Comparison of ENCODE assay signal across 10 mouse cellular contexts in the genomic region with DNA sequence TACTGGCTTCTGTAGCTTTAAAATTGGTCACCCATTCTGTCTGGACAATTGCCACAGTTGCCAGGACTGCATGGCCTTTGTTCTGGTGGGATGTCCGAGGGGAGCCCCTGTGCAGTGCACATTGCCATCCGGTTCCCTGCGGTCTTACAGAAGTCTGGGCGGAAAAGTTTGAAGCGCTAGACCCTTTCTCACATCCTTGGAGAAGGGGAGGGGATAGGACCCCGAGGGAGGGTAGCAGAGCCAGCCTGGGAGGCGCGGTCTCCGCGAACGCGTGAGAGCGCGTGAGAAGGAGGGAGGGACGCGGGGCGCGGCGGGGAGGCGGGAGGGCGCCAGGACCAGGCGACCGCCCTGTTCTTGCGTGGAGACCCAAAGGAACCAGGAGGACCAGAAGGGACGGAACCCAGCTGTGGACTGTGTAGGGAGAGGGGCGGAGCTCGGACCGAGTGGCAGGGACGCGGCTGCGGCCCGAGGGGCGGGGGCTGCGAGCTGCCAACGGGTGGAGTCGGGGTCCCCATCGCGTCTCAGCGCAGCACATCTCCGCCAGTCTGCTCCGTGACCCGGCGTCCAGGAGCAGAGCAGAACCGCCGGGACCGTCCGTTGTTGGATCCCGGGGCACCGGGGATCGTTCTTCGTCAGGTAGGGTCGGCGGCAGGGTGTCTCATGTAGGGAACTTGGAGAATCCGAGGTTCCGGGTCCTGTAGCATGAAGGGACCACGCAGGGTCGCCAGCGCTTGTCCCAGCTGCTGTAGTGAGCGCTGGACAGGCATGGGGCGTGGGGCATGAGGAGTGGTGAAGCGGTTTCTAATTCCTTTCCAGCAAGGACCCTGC. TPM values are rescaled to one million over a fixed set of nuclear protein-coding genes. Genes with fewer than 3 reads are reported as not detected.
DNase-seq lines count a peak whose midpoint lies in the region; ATAC-seq and TF ChIP-seq lines count a peak whose summit lies in the region.
"Had no signal": no experiment of that assay in that cellular context is flagged by ENCODE, and none has a peak within 500 bp of the region (broad histone marks: within the 10 kb centered on the region; RNA-seq: fewer than 3 reads in every experiment).

A gene (plus strand): TSS at position 301 of the 828 bp plus-strand sequence.

- under 1% methylated on average over 54 of the region's 61 CpGs for WGBS in embryonic facial prominence, embryonic 15.5 days
- 2% methylated on average over 57 of the region's 61 CpGs for WGBS in intestine, embryonic 15.5 days
- under 1% methylated on average over 60 of the region's 61 CpGs for WGBS in lung, embryonic 16.5 days
- under 1% methylated on average over 61 of the region's 61 CpGs for WGBS in stomach, embryonic 16.5 days

- no peak within 1 kb of the TSS for H3K27ac ChIP-seq in gastrocnemius, adult 2 months
- no peak within 1 kb of the TSS for H3K27ac ChIP-seq in ES-Bruce4 (ENCODE audit: insufficient read depth, low read length)
- H3K27ac ChIP-seq in embryonic facial prominence, embryonic 15.5 days (replicated peaks): no peak within 1 kb of the TSS
- H3K27ac ChIP-seq in intestine, embryonic 15.5 days: no peak within 1 kb of the TSS
- H3K27ac ChIP-seq in lung, embryonic 16.5 days (ENCODE audit: low read length): no peak within 1 kb of the TSS
- no peak within 1 kb of the TSS for H3K27ac ChIP-seq in stomach, embryonic 16.5 days (ENCODE audit: low read length)

- H3K4me1 ChIP-seq in ES-Bruce4 (ENCODE audit: control insufficient read depth, insufficient read depth, low read length): no peaks in the 10 kb centered on the region
- no peaks in the 10 kb centered on the region; the same call in 1 of the 2 replicates for H3K4me1 ChIP-seq in embryonic facial prominence, embryonic 15.5 days
- H3K4me1 ChIP-seq in intestine, embryonic 15.5 days (replicated peaks): 0 out of 2 replicates have a peak, but pooled peaks cover 7% of the 10 kb centered on the region
- H3K4me1 ChIP-seq in lung, embryonic 16.5 days (replicated peaks; ENCODE audit: control insufficient read depth, insufficient read depth, low read length): no peaks in the 10 kb centered on the region
- H3K4me1 ChIP-seq in stomach, embryonic 16.5 days (ENCODE audit: control insufficient read depth, insufficient read depth, low read length): peaks cover 4% of the 10 kb centered on the region; the same call in 1 of the 2 replicates
- H3K4me1 ChIP-seq: megakaryocyte, embryonic 14.5 days had no signal

- no peak for TF ChIP-seq EP300 in ES-Bruce4 (IDR thresholded peaks at IDR 0.05; ENCODE audit: insufficient read depth, low read depth, low read length)

- peak within 1 kb of the TSS; percentile 33 for H3K9ac ChIP-seq in ES-Bruce4 (ENCODE audit: low read depth, poor library complexity, severe bottlenecking)
- peak within 1 kb of the TSS; percentile 23; the same call in 1 of the 2 replicates for H3K9ac ChIP-seq in embryonic facial prominence, embryonic 15.5 days
- peak within 1 kb of the TSS; percentile 47 for H3K9ac ChIP-seq in intestine, embryonic 15.5 days
- peak within 1 kb of the TSS; percentile 61 for H3K9ac ChIP-seq in lung, embryonic 16.5 days (ENCODE audit: low read length)
- peak within 1 kb of the TSS; percentile 70 for H3K9ac ChIP-seq in stomach, embryonic 16.5 days (ENCODE audit: low read length)

- H3K4me3 ChIP-seq in gastrocnemius, adult 2 months: peak within 1 kb of the TSS; percentile 68
- H3K4me3 ChIP-seq in ES-Bruce4 (ENCODE audit: low read depth, low read length): peak within 1 kb of the TSS; percentile 68
- H3K4me3 ChIP-seq in embryonic facial prominence, embryonic 15.5 days (replicated peaks): peak within 1 kb of the TSS; percentile 56
- peak within 1 kb of the TSS; percentile 53 for H3K4me3 ChIP-seq in intestine, embryonic 15.5 days (replicated peaks)
- peak within 1 kb of the TSS; percentile 59 for H3K4me3 ChIP-seq in lung, embryonic 16.5 days (ENCODE audit: low read length)
- H3K4me3 ChIP-seq in stomach, embryonic 16.5 days (replicated peaks; ENCODE audit: low read length): peak within 1 kb of the TSS; percentile 57
- H3K4me3 ChIP-seq: megakaryocyte, embryonic 14.5 days had no signal

- intact Hi-C loops in gastrocnemius, adult 2 months (cut with DNase I): no loop called here
- intact Hi-C loops in gastrocnemius, postnatal 36 days (cut with DNase I): no loop called here

- H3K27me3 ChIP-seq in ES-Bruce4 (ENCODE audit: control insufficient read depth, insufficient read depth, low read length, poor library complexity, severe bottlenecking): peaks cover 4% of the 10 kb centered on the region; the same call in 1 of the 2 replicates
- peaks cover 18% of the 10 kb centered on the region for H3K27me3 ChIP-seq in embryonic facial prominence, embryonic 15.5 days
- H3K27me3 ChIP-seq in intestine, embryonic 15.5 days (replicated peaks): peaks cover 25% of the 10 kb centered on the region
- H3K27me3 ChIP-seq in lung, embryonic 16.5 days (ENCODE audit: control insufficient read depth, insufficient read depth, low read depth, low read length): peaks cover 5% of the 10 kb centered on the region; the same call in 1 of the 2 replicates
- H3K27me3 ChIP-seq in stomach, embryonic 16.5 days (ENCODE audit: control insufficient read depth, insufficient read depth, low read length): peaks cover 7% of the 10 kb centered on the region; the same call in 1 of the 2 replicates

- no peak for TF ChIP-seq POLR2A in ES-Bruce4 (IDR thresholded peaks at IDR 0.05; ENCODE audit: insufficient read depth, low read length)

- no peaks in the 10 kb centered on the region for H3K36me3 ChIP-seq in ES-Bruce4 (ENCODE audit: control insufficient read depth, insufficient read depth, low read length, poor library complexity, severe bottlenecking)
- H3K36me3 ChIP-seq in embryonic facial prominence, embryonic 15.5 days: no peaks in the 10 kb centered on the region
- H3K36me3 ChIP-seq in intestine, embryonic 15.5 days: no peaks in the 10 kb centered on the region
- no peaks in the 10 kb centered on the region for H3K36me3 ChIP-seq in lung, embryonic 16.5 days (ENCODE audit: control insufficient read depth, insufficient read depth, low read length)
- no peaks in the 10 kb centered on the region for H3K36me3 ChIP-seq in stomach, embryonic 16.5 days (ENCODE audit: control insufficient read depth, insufficient read depth, low read length)

- no peak for TF ChIP-seq CTCF in gastrocnemius, adult 2 months (IDR thresholded peaks at IDR 0.05)
- no peak for TF ChIP-seq CTCF in ES-Bruce4 (IDR thresholded peaks at IDR 0.05; ENCODE audit: low read depth, low read length)

- peak within 1 kb of the TSS; percentile 91 for H3K4me2 ChIP-seq in embryonic facial prominence, embryonic 15.5 days (replicated peaks)
- H3K4me2 ChIP-seq in intestine, embryonic 15.5 days (replicated peaks): peak within 1 kb of the TSS; percentile 94
- peak within 1 kb of the TSS; percentile 89 for H3K4me2 ChIP-seq in lung, embryonic 16.5 days (ENCODE audit: low read depth, low read length)
- H3K4me2 ChIP-seq in stomach, embryonic 16.5 days (ENCODE audit: low read depth, low read length): peak within 1 kb of the TSS; percentile 84

- peaks cover 6% of the 10 kb centered on the region for H3K9me3 ChIP-seq in ES-Bruce4 (replicated peaks; ENCODE audit: control insufficient read depth, insufficient read depth, low read length, poor library complexity, severe bottlenecking)
- H3K9me3 ChIP-seq in embryonic facial prominence, embryonic 15.5 days (replicated peaks): no peaks in the 10 kb centered on the region
- H3K9me3 ChIP-seq in intestine, embryonic 15.5 days: no peaks in the 10 kb centered on the region
- H3K9me3 ChIP-seq in lung, embryonic 16.5 days (ENCODE audit: control insufficient read depth, low read length): no peaks in the 10 kb centered on the region
- H3K9me3 ChIP-seq in stomach, embryonic 16.5 days (replicated peaks; ENCODE audit: control insufficient read depth, low read length): no peaks in the 10 kb centered on the region; the same call in 1 of the 2 replicates

- no peak for DNase-seq in gastrocnemius, adult 2 months
- DNase-seq in gastrocnemius, postnatal 36 days: no peak
- DNase-seq in gastrocnemius, adult 8-10 months (ENCODE audit: low spot score in 2 of 2): no peak

- peak; percentile 70 for ATAC-seq in embryonic facial prominence, embryonic 15.5 days (ENCODE audit: insufficient number of reproducible peaks, low FRiP score, low TSS enrichment, low read depth)
- ATAC-seq in intestine, embryonic 15.5 days: peak; percentile 58
- peak; percentile 83 for ATAC-seq in lung, embryonic 16.5 days (ENCODE audit: low read depth)
- peak; percentile 75 for ATAC-seq in stomach, embryonic 16.5 days (ENCODE audit: insufficient read depth, low FRiP score)

RNA-seq across cellular contexts. Expression of the gene that starts here (rescaled TPM):
- under 1 TPM; 0.08 to 0.36 TPM for total RNA-seq in gastrocnemius, adult 2 months (2021)
- total RNA-seq in gastrocnemius, postnatal 36 days (2021): under 1 TPM; 0.31 to 0.86 TPM
- polyA plus RNA-seq in ES-Bruce4 (2011; ENCODE audit: insufficient read depth, insufficient read length, low read depth, missing spikeins): not detected in 2 replicates
- polyA plus RNA-seq in embryonic facial prominence, embryonic 15.5 days (2015; fragmentation: Nextera tagmentation; extraction: Ambion mirVana): 0.63 and 0.67 TPM in 2 replicates
- polyA plus RNA-seq in intestine, embryonic 15.5 days (2015; fragmentation: Nextera tagmentation; extraction: Ambion mirVana): 0.13 and 0.16 TPM in 2 replicates
- polyA plus RNA-seq in lung, embryonic 16.5 days (2015; fragmentation: Nextera tagmentation; extraction: Ambion mirVana): 0.25 and 0.44 TPM in 2 replicates
- polyA plus RNA-seq in stomach, embryonic 16.5 days (2015; fragmentation: Nextera tagmentation; extraction: Ambion mirVana): 3.1 and 3.2 TPM in 2 replicates
- under 1 TPM in 2 of 4 experiments, not detected in 2; 0.04 to 0.17 TPM for total RNA-seq in gastrocnemius, adult 8-10 months (2022)
- total RNA-seq: MEL had no signal

Comparison
In these comparisons a context has a peak if more than half of its experiments do, and no peak if none do; other contexts are left out.
1. Peak in ATAC-seq, H3K4me3 ChIP-seq, H3K9ac ChIP-seq and H3K4me2 ChIP-seq in embryonic facial prominence, embryonic 15.5 days; RNA of the gene not detected or under 1 TPM.
2. Peak in ATAC-seq, H3K4me3 ChIP-seq, H3K9ac ChIP-seq and H3K4me2 ChIP-seq in intestine, embryonic 15.5 days; RNA of the gene not detected or under 1 TPM.
3. Peak in ATAC-seq, H3K4me3 ChIP-seq, H3K9ac ChIP-seq and H3K4me2 ChIP-seq in lung, embryonic 16.5 days; RNA of the gene not detected or under 1 TPM.